Mouse (Mus musculus) E14TG2a.4 (cell line): ENCODE results near the gene Cxadr.
A peak's percentile ranks its signal among the peaks of the same experiment; 100 is the strongest.
"Not testable (repeated sequence)": the region's sequence is repeated elsewhere in the genome, so short reads cannot be mapped to it uniquely, and the experiment has no call there.

Experiments
- H3K27me3 ChIP-seq: 2 replicates; pipeline ENCODE4 v1.6.1; 2014; ENCODE audit warnings: low read length, control low read depth; ENCODE audit not compliant: insufficient read depth
- H3K36me3 ChIP-seq: 2 replicates; pipeline ENCODE4 v1.6.1; 2014; ENCODE audit warnings: low read length, control low read depth; ENCODE audit not compliant: insufficient read depth
- H3K4me1 ChIP-seq: replicated peaks from 2 replicates; pipeline ENCODE4 v1.6.1; 2014; ENCODE audit warnings: low read depth, low read length, control low read depth
- H3K4me3 ChIP-seq: replicated peaks from 2 replicates; pipeline ENCODE4 v1.5.1; 2014; ENCODE audit warnings: mild to moderate bottlenecking, low read length
- H3K9me3 ChIP-seq: 2 replicates; pipeline ENCODE4 v1.6.1; 2014; ENCODE audit warnings: low read length, control low read depth
- CTCF ChIP-seq: conservative IDR thresholded peaks from 2 replicates; pipeline ENCODE4 v1.5.1; 2014; ENCODE audit warnings: low read length
- NANOG ChIP-seq: IDR thresholded peaks from 2 replicates; pipeline ENCODE4 v1.6.1; 2014; ENCODE audit warnings: borderline replicate concordance, low read length, mixed read lengths
- POU5F1 ChIP-seq: IDR thresholded peaks from 2 replicates; pipeline ENCODE4 v1.6.1; 2014; ENCODE audit warnings: low read length, borderline replicate concordance

The Cxadr gene

DNA sequence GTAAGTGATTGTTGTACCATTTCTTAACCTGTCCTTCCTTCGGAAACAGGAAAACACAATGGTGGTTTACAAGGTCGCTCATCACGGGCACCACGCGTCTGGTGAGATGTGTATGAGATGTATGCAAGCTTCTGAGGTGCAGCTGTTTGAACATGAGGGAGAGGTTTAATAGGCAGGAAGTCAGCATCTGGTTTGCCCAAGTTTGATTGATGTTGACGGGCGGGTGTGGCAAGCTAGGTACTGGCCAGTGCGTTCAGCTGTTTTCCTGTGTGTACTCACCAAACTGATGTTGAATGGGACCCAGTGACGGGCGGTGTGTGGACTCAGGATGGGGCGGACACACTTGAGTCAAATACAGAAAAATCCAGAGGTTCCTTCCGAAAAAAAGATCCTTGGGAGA is 26.7 kb downstream of the Cxadr start:
- Histone ChIP-seq H3K9me3 (no peaks in the 10 kb centered on the region), H3K27me3 (no peaks in the 10 kb centered on the region), H3K36me3 (peaks cover 61% of the 10 kb centered on the region), H3K4me3 (no peak overlapping the region), H3K4me1 (peaks cover 12% of the 10 kb centered on the region; the same call in 1 of the 2 replicates)
- TF ChIP-seq NANOG (no peak), CTCF (no peak), POU5F1 (no peak)

DNA sequence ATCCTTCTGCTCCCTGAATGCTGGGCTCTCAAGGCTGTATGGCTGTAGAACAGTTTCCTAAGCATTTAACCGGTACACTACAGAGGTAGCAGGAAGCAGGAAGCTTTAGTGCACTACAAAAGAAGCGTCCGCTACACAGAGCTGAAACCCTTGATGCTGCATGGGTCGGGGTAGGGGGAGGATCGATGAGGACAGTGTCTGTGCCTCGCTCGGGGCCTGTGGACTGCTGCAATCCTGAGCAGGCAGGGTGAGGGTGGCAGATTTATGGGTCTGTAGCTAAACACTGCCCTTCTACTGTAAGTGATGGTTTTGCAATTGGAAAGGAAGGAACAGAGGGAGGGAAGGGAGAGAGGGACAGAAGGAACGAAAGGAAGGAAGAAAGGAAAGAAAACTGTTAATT is 35.9 kb downstream of the Cxadr start:
- peaks cover 7% of the 10 kb centered on the region for H3K4me1 ChIP-seq
- no peaks in the 10 kb centered on the region for H3K27me3 ChIP-seq
- no peak overlapping the region for H3K4me3 ChIP-seq
- peaks cover 69% of the 10 kb centered on the region for H3K36me3 ChIP-seq
- TF ChIP-seq CTCF = no peak
- TF ChIP-seq POU5F1 = no peak
- TF ChIP-seq NANOG = no peak
- no peaks in the 10 kb centered on the region for H3K9me3 ChIP-seq

DNA sequence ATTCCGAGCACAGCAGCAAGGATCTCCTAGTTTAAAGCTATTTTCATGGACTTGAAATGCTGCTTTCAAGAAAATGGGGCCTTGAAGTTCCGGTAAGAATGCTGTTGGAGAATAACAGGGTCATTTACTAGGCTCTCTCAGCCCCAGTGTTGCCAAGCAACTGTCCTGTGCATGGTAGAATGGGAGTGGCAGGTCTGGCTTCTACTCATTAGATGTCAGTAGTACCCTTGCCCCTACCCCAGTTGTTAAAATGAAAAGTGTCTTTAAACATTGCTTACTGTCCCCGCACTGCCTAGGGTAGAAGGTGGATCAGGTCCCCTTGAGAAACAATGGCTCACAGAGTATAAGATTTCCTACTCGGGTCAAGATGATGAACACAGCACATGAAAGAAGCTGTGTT is 40.1 kb downstream of the Cxadr start:
- peaks cover 50% of the 10 kb centered on the region for H3K36me3 ChIP-seq
- TF ChIP-seq NANOG (no peak), POU5F1 (no peak), CTCF (no peak)
- H3K9me3 ChIP-seq = no peaks in the 10 kb centered on the region
- peaks cover 7% of the 10 kb centered on the region for H3K4me1 ChIP-seq
- H3K27me3 ChIP-seq = no peaks in the 10 kb centered on the region
- no peak overlapping the region for H3K4me3 ChIP-seq

DNA sequence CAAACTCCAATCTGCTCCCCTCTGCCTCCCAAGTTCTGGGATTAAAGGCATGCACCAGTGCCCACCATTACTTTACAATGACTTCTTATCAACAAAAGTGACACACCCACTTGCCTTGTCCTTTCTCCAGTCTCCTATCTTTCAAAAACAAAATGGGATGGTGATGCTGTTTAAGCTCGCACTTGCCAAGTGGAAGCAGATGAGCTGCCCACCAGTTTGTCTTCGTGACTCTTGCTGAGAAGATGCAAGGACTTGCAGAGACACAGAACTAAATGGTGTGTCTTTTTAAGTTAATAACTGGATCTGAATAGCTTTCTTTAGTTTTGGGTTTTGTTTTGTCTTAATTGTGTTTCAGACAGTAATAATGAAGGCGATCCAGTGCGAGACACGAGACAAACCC is 41.5 kb downstream of the Cxadr start:
- H3K4me1 ChIP-seq = peaks cover 7% of the 10 kb centered on the region
- peaks cover 48% of the 10 kb centered on the region for H3K36me3 ChIP-seq
- H3K27me3 ChIP-seq = no peaks in the 10 kb centered on the region
- TF ChIP-seq NANOG (no peak), CTCF (no peak), POU5F1 (no peak)
- H3K4me3 ChIP-seq = no peak overlapping the region
- no peaks in the 10 kb centered on the region for H3K9me3 ChIP-seq

DNA sequence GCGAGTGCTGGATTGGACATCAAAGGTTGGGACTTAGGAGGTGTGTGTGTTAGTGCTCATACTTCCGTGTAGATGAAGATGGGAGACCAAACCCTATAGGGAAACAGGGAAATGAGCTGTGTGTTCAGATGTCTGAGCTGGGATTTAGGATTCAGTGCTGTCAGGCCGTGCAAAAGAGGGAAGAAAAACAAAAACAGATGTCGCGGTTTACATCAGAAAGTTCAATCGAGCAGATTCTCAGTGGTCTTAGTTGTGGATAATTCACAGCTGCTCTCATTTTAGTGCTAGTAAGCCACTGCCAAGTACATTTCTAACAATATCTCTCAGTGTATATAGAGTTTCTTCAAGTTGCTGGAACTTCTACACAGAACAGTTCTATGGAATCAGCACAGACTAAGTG is 42.5 kb downstream of the Cxadr start:
- TF ChIP-seq POU5F1 (no peak), CTCF (no peak), NANOG (no peak)
- Histone ChIP-seq H3K9me3 (no peaks in the 10 kb centered on the region), H3K4me3 (no peak overlapping the region), H3K27me3 (no peaks in the 10 kb centered on the region), H3K4me1 (peaks cover 7% of the 10 kb centered on the region), H3K36me3 (peaks cover 52% of the 10 kb centered on the region)

DNA sequence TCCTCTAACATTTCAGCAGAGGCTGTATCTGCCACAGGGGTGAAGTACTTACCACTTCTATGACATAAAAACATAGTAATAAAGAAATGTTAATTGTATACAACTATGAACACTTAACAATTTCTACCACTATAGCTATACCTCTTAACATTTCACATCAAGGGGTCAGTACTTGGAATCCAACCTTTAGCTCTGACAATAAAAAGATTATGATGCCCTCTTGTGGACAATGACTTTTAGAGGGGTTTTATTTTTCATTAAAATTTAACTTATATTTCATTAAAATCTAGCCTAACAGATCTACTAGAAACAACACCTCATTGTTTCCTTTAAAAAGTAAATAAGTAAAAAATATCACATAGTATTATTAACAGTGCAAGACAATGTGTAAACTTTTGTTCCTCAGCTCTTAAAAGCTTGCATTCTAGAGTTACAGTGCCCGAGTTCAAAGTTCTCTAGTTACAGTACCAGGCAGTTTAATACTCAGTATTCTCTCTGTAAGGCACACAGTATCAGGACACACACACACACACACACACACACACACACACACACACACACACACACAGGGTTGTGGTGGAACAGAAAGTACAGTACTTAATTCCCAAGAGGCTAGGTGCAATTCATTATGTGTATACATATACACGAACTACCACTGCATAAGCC is 45.5 kb downstream of the Cxadr start:
- peaks cover 48% of the 10 kb centered on the region for H3K36me3 ChIP-seq
- no peaks in the 10 kb centered on the region for H3K9me3 ChIP-seq
- TF ChIP-seq CTCF = peak; percentile 31; the same call in 1 of the 2 replicates
- TF ChIP-seq POU5F1 = no peak
- H3K4me1 ChIP-seq = no peaks in the 10 kb centered on the region
- no peaks in the 10 kb centered on the region for H3K27me3 ChIP-seq
- no peak overlapping the region for H3K4me3 ChIP-seq

DNA sequence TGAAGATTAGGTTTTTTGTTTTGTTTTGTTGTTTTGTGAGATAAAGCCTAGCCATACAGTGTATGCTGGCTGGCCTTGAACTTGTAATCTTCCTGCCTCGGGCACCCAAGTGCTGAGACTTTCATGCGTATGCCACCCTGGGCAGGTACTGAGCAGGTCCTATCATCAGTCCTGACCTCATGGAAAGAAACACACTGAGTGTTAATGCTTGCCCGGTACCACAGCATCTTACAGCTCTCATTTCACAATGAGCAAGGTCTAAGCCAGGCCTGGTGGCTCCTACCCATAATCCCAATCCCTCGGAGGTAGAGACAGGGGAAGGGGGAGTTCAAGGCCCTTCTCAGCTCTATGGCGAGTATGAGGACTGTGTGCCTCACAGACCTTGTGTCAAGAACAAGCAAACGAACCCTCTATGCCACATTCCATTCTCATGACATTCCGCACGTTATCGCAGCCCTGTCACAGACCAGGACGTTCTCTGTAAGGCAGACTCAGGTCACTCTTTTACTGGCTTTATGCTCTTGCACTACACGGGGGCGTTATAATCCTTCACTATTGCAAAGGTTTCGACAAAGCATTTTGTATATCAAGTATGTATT is 46.1 kb downstream of the Cxadr start:
- no peak for TF ChIP-seq POU5F1
- TF ChIP-seq CTCF = no peak
- no peak for TF ChIP-seq NANOG

DNA sequence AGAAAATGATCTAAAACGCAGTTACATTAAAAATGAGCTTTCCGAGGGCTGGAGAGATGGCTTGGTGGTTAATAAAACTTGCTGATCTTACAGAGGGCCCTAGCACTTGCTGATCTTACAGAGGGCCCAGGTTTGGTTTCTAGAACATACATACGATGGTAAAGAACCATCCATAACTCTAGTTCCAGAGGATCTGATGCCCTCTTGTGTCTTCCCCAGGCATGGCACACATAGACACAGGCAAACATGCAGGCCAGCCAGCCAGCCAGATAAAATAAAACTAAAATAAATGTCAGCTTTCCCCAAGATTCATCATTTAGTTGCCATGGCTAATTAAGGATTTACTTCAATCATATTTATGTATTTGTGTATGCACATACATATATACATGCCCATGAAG is 56.5 kb downstream of the Cxadr start:
- Histone ChIP-seq H3K4me1 (no peaks in the 10 kb centered on the region), H3K36me3 (peaks cover 46% of the 10 kb centered on the region), H3K9me3 (no peaks in the 10 kb centered on the region), H3K27me3 (no peaks in the 10 kb centered on the region), H3K4me3 (no peak overlapping the region)
- no peak for TF ChIP-seq POU5F1
- peak; percentile 31 for TF ChIP-seq CTCF

More for the DNA sequence above, 46.1 kb downstream of the Cxadr start:
- Histone ChIP-seq H3K27me3 (no peaks in the 10 kb centered on the region), H3K4me1 (no peaks in the 10 kb centered on the region), H3K4me3 (no peak overlapping the region), H3K36me3 (peaks cover 45% of the 10 kb centered on the region), H3K9me3 (no peaks in the 10 kb centered on the region)

DNA sequence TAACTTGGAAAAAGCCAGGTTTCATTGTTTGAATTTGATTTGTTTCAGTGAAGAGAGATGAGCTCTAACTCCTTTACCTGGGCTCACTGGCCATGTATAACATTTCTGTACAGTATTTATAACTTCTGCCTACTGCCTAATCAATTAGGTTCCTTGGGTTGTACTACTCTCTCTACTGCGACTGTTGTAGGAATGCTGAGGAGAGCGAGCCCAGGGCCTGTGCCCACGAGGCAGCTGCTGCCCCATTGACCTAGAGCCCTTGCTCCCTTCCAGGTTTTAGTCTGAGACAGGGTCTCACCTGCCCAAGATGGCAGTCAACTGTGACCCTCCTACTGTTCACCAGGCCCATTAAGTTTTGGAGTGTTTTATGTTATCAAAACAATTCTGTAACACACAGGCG is 60.2 kb downstream of the Cxadr start:
- Histone ChIP-seq H3K36me3 (peaks cover 78% of the 10 kb centered on the region), H3K4me1 (no peaks in the 10 kb centered on the region), H3K27me3 (no peaks in the 10 kb centered on the region), H3K4me3 (no peak overlapping the region), H3K9me3 (no peaks in the 10 kb centered on the region)
- TF ChIP-seq POU5F1 (no peak), NANOG (no peak), CTCF (no peak)

DNA sequence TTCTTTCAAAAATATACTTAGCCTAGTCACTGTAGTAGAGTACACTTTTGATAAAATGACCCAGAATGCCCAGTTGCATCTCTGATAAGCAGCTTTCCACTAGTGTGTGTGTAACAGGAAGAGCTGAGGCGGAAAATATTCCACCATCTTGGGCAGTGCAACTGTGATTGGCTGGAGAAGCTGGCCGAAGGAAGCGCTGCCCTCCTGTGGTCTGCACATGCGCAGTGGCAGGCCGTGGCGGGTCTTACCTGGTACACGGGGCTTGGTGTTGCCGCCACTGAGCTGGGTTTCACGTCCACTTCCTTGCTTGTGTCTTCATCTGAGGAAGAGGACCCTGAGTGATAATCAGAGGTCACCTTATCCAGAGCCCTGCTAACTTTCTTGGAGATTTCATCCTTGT is 63.3 kb downstream of the Cxadr start:
- H3K4me3 ChIP-seq, H3K4me1 ChIP-seq, H3K27me3 ChIP-seq, H3K9me3 ChIP-seq: not testable (repeated sequence)
- peaks cover 85% of the 10 kb centered on the region for H3K36me3 ChIP-seq
